Mouse (Mus musculus) limb, embryonic 11.5 days (tissue): Measurements from ENCODE around the gene Kidins220. TPM values are rescaled to one million over a fixed set of nuclear protein-coding genes. Genes with fewer than 3 reads are reported as not detected.

Experiments used
- ATAC-seq: fragments of 200-750 bp; cut with Nextera tagmentation; 2 replicates; pipeline ENCODE4 v1.8.0; 2017; ENCODE audit warnings: low read depth; ENCODE audit not compliant: insufficient number of reproducible peaks, low FRiP score, low TSS enrichment
- DNase-seq: peaks from one replicate; pipeline ENCODE4 v3.0.0-alpha.2; 2015; ENCODE audit warnings: low spot score
- H3K27ac ChIP-seq: fragments of 300-500 bp; sonication (generic); replicated peaks from 2 replicates; pipeline ENCODE4 v1.5.1; 2014; ENCODE audit warnings: low read depth, mild to moderate bottlenecking, low read length
- H3K27me3 ChIP-seq: fragments of 300-500 bp; sonication (generic); 2 replicates; pipeline ENCODE4 v1.6.1; 2014; ENCODE audit warnings: mild to moderate bottlenecking, low read length, mixed read lengths; ENCODE audit not compliant: control insufficient read depth, insufficient read depth
- H3K36me3 ChIP-seq: fragments of 300-500 bp; sonication (generic); 2 replicates; pipeline ENCODE4 v1.6.1; 2014; ENCODE audit warnings: mild to moderate bottlenecking, low read length, moderate library complexity, mixed read lengths; ENCODE audit not compliant: control insufficient read depth, insufficient read depth
- H3K4me1 ChIP-seq: fragments of 300-500 bp; sonication (generic); 2 replicates; pipeline ENCODE4 v1.6.1; 2014; ENCODE audit warnings: low read length, mixed read lengths; ENCODE audit not compliant: control insufficient read depth, insufficient read depth
- H3K4me2 ChIP-seq: fragments of 300-500 bp; sonication (generic); 2 replicates; pipeline ENCODE4 v1.6.1; 2014; ENCODE audit warnings: low read depth, mild to moderate bottlenecking, moderate library complexity; ENCODE audit not compliant: severe bottlenecking
- H3K4me3 ChIP-seq: fragments of 300-500 bp; sonication (generic); 2 replicates; pipeline ENCODE4 v1.5.1; 2014; ENCODE audit warnings: low read depth, low read length
- H3K9ac ChIP-seq: fragments of 300-500 bp; sonication (generic); 2 replicates; pipeline ENCODE4 v1.6.1; 2014; ENCODE audit warnings: mild to moderate bottlenecking, low read length
- H3K9me3 ChIP-seq: fragments of 300-500 bp; sonication (generic); 2 replicates; pipeline ENCODE4 v1.6.1; 2016; ENCODE audit warnings: low read length; ENCODE audit not compliant: control insufficient read depth
- WGBS: fragments of 180-500 bp; shearing (Covaris S2); extraction: QIAGEN DNeasy Blood & Tissue Kit; methylation state at CpG from one replicate; pipeline ENCODE4 v1.1.7; 2014; 5-methylcytosine and 5-hydroxymethylcytosine counted together
- polyA plus RNA-seq: library from polyadenylated mRNA; unstranded; fragments of >200 nt; fragmentation: Nextera tagmentation; extraction: Ambion mirVana; gene quantifications from 2 replicates; pipeline ENCODE4 v1.2.1, GENCODE M21; 2014

Gene Kidins220
- polyA plus RNA-seq, 1 experiment from 2014 or later: 14.7 TPM

DNA sequence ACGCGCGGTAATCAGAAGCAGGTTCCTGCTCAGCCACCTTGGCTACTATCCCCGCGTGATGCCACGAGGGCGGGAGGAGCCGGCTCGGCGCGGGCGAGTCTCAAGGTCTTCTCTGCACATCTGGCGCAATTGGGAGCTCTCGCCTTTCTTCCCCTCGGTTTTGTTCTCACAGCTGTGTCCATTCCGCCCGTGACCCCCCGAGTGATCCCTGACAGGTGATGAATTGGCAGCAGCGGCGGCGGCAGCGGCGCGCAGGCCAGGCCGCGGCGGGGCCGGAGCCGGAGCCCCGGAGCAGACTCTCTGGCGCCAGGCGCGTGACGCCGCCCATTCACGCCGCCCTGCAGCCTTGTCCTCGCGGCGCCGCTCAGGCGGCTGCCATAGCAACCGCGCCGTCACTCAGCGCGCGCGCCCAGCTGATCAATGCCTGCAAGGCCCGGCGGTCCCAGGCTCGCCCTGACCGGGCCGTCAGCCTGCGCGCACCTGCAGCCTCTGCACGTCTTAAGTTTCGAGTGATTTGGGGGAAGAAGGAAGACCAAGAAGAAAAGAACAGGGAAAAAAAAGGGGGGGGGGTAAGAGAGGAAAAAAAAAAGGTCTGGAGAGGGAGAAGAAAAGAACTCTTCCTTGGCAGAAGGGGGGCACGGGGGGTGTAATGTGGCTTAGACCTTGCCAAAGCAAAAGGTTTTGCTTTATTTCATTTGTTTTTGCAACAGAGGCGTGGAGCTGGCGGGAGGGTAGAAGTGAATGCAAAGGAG is 124.0 kb downstream of the Kidins220 start:
- H3K36me3 ChIP-seq: no peaks in the 10 kb centered on the region
- WGBS: under 1% methylated on average over 58 of the region's 61 CpGs
- no peaks in the 10 kb centered on the region for H3K9me3 ChIP-seq
- H3K9ac ChIP-seq: peak overlapping the region; percentile 77
- peak overlapping the region; percentile 75 for H3K4me2 ChIP-seq
- peak overlapping the region; percentile 73 for H3K4me3 ChIP-seq
- H3K27me3 ChIP-seq: no peaks in the 10 kb centered on the region
- ATAC-seq: peak; percentile 80
- peak overlapping the region; percentile 98 for H3K27ac ChIP-seq
- peaks cover 18% of the 10 kb centered on the region for H3K4me1 ChIP-seq
- DNase-seq: peak; percentile 95

GRCm38 (mm10) chr12:25099313-25099562 is 124.5 kb downstream of the Kidins220 start:
- H3K9me3 ChIP-seq: no peaks in the 10 kb centered on the region
- H3K9ac ChIP-seq: peak overlapping the region; percentile 77
- peaks cover 18% of the 10 kb centered on the region for H3K4me1 ChIP-seq
- no peaks in the 10 kb centered on the region for H3K27me3 ChIP-seq
- WGBS: 0% methylated on average over 9 of the region's 9 CpGs
- peak overlapping the region; percentile 73 for H3K4me3 ChIP-seq
- 0 out of 2 replicates have a peak, but pooled peaks have one; percentile 26 for ATAC-seq
- DNase-seq: no peak
- H3K36me3 ChIP-seq: no peaks in the 10 kb centered on the region
- H3K4me2 ChIP-seq: peak overlapping the region; percentile 75
- H3K27ac ChIP-seq: peak overlapping the region; percentile 98

- Histone ChIP-seq H3K4me3 (peak overlapping the region; percentile 73), H3K4me1 (peaks cover 18% of the 10 kb centered on the region), H3K27me3 (no peaks in the 10 kb centered on the region), H3K9me3 (no peaks in the 10 kb centered on the region), H3K36me3 (no peaks in the 10 kb centered on the region), H3K4me2 (peak overlapping the region; percentile 75), H3K27ac (peak overlapping the region; percentile 98), H3K9ac (peak overlapping the region; percentile 77)
- ATAC-seq (no peak), DNase-seq (peak; percentile 87)
- WGBS: under 1% methylated on average over 38 of the region's 38 CpGs
Measured at GRCm38 (mm10) chr12:25099563-25100408, 125.1 kb downstream of the Kidins220 start.

DNA sequence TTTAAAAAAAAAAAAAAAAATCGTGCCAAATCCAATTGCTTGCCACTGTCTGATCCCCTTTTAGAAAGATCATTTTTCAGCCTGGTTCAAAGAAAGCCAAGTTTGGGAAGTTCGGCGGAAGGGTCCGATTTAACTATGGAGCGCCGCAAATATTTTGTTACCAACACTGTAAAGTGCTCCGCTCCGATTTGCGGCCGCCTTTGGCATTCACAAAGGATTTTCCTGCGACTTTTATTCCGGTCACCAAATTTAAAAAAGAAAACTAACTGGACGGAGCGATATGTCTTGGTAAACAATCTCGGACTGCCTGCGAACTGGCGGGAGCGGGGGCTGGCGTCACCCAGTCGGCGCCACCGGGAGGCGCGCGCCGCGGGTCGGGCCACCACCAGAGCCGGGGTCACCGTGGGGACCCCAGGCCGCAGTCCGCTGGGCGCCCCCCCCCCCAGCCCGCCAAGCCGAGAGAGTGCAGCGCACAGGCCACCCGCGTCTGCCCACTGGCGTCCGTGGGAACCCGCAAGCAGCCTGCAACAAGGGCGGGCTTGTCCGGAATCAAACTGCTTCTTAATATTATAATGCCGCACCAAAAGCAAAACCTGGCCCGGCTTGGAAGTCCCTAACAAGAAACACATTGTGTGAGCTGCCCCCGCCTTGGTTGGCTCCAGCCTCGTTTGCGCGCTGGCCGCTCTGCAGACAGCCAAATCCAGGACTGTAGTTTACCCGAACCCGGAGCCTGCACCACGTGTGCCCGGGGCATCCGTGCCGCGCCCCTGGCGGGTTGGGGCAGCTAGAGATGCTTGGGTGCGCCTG is 125.9 kb downstream of the Kidins220 start:
- under 1% methylated on average over 59 of the region's 59 CpGs for WGBS
- Histone ChIP-seq H3K4me1 (peaks cover 18% of the 10 kb centered on the region), H3K4me3 (peak overlapping the region; percentile 73), H3K27ac (peak overlapping the region; percentile 98), H3K9ac (peak overlapping the region; percentile 77), H3K36me3 (no peaks in the 10 kb centered on the region), H3K9me3 (no peaks in the 10 kb centered on the region), H3K27me3 (no peaks in the 10 kb centered on the region), H3K4me2 (peak overlapping the region; percentile 75)
- ATAC-seq: 0 out of 2 replicates have a peak, but pooled peaks have one; percentile 19
- peak; percentile 90 for DNase-seq

- no peak for ATAC-seq
- DNase-seq: peak; percentile 44
- 18% methylated on average over 5 of the region's 5 CpGs for WGBS
- Histone ChIP-seq H3K9ac (peak overlapping the region; percentile 77), H3K4me3 (peak overlapping the region; percentile 73; the same call in 1 of the 2 replicates), H3K27ac (peak overlapping the region; percentile 98), H3K36me3 (no peaks in the 10 kb centered on the region), H3K9me3 (no peaks in the 10 kb centered on the region), H3K4me1 (peaks cover 18% of the 10 kb centered on the region), H3K27me3 (no peaks in the 10 kb centered on the region), H3K4me2 (peak overlapping the region; percentile 75)
Measured at GRCm38 (mm10) chr12:25101389-25101788, 126.7 kb downstream of the Kidins220 start.

- Histone ChIP-seq H3K4me1 (peaks cover 7% of the 10 kb centered on the region), H3K27ac (no peak overlapping the region), H3K27me3 (no peaks in the 10 kb centered on the region), H3K4me3 (no peak overlapping the region), H3K4me2 (no peak overlapping the region), H3K36me3 (no peaks in the 10 kb centered on the region), H3K9ac (no peak overlapping the region), H3K9me3 (no peaks in the 10 kb centered on the region)
- WGBS: 73% methylated on average over 6 of the region's 6 CpGs
- ATAC-seq: no peak
- no peak for DNase-seq
Measured at GRCm38 (mm10) chr12:25103911-25104310, 129.2 kb downstream of the Kidins220 start.

GRCm38 (mm10) chr12:25104541-25104940 is 129.8 kb downstream of the Kidins220 start:
- Histone ChIP-seq H3K36me3 (no peaks in the 10 kb centered on the region), H3K9ac (no peak overlapping the region), H3K4me2 (no peak overlapping the region), H3K27ac (no peak overlapping the region), H3K9me3 (no peaks in the 10 kb centered on the region), H3K27me3 (no peaks in the 10 kb centered on the region), H3K4me1 (peaks cover 7% of the 10 kb centered on the region), H3K4me3 (no peak overlapping the region)
- ATAC-seq (no peak), DNase-seq (no peak)

GRCm38 (mm10) chr12:25108865-25109264 is 134.1 kb downstream of the Kidins220 start:
- Histone ChIP-seq H3K9me3 (no peaks in the 10 kb centered on the region), H3K4me3 (no peak overlapping the region), H3K9ac (no peak overlapping the region), H3K27me3 (no peaks in the 10 kb centered on the region), H3K27ac (no peak overlapping the region), H3K4me1 (no peaks in the 10 kb centered on the region), H3K4me2 (no peak overlapping the region), H3K36me3 (no peaks in the 10 kb centered on the region)
- DNase-seq (no peak), ATAC-seq (no peak)
- 70% methylated on average over 2 of the region's 2 CpGs for WGBS
